Mouse (Mus musculus) layer of hippocampus, adult 8-10 months (tissue): ENCODE measurements around the gene Ctdspl. TPM values are rescaled to one million over a fixed set of nuclear protein-coding genes. Genes with fewer than 3 reads are reported as not detected.

ENCODE experiments used
- DNase-seq, 2 experiments: peaks; one replicate each; pipeline ENCODE4 v3.0.0; 2022; ENCODE audit warnings: low spot score in 2 of 2
- total RNA-seq, 4 experiments: library from RNA; stranded (reverse); gene quantifications; 2 replicates each; pipeline ENCODE4 v1.2.4; 2022

Ctdspl gene
- total RNA-seq: 10 to 100 TPM; 24.7 to 30.4 (median 28.1) TPM

DNA sequence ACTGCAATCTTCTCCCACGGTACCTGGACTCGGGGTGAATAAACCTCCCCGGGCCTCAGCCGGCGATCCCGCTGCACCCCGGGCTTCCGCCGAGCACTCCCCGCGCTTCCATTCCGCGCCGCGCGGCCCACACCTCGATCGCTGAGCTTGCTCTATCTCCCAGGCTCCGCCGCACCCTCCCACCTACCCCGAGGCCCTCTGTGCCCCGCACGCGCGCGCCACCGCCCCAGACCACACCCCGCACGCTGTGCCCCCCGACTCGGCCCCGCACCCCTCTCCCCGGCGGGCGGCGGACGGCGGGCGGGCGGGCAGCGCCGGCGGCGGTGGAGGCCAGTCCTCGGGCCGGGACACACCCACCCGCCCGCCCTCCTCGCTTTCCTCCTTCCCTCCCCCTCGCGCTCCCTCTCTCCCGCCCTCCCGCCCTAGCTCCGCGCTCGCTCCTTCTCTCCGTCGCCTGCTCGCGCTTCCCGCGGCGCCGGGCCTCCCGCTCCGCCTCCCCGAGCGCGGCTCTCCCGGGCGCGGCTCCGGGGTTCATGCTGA is at the start of gene Ctdspl:
TSS of gene Ctdspl (plus strand) at position 343 of the 540 bp plus-strand sequence.
- peak in 1 of 2 experiments; percentile 49 for DNase-seq

DNA sequence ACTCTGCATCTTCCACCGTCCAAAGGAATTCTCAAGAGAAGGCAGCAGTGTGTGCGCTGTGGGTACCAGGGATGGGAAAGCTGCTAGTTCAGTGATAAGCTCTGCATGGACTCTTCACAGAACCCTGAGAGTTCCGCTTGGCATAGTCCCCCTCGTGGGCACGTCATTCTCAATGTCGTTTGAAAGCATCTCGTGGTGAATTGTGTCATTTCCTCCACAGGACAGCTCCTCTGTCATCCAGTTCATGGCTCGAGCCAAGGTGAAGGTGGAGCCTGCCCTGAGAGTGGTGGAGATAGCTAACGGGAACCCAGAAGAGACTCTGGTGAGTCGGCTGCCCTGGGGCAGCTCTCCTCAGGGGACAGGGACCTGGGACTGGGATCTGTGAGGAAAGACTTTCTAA is 49.4 kb upstream of the Ctdspl start:
- DNase-seq: no peak

DNA sequence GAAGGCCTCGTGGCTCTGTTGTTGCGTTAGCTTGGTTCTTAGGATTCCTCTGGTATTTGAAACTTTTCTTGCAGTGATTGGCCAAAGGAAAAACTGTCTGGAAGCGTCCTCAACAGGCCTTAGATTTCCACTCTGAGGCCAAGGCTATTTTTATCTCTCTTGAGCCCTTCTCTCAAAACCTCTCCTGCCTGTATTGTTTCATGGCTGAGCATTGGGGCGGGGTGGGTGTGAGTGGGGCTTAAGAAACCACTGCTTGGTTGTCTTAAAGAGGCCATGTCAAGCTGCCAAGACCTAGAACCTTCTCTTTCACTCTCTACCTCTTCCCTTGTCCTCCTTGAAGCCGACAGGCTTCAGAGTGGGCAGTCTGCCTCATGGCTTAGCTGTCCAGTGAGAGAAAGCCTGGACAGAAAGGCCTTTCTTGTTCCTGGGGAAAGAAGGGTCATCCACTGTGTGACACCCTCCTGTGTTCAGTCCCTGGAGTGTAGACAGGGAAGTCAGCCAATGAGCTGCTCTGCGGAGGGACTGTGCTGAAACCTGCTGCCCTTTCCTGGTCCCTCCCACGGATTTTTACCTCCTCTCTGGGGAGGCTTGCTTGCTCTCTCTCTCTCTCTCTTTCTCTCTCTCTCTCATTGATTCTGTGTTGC is 48.8 kb upstream of the Ctdspl start:
- no peak for DNase-seq

DNA sequence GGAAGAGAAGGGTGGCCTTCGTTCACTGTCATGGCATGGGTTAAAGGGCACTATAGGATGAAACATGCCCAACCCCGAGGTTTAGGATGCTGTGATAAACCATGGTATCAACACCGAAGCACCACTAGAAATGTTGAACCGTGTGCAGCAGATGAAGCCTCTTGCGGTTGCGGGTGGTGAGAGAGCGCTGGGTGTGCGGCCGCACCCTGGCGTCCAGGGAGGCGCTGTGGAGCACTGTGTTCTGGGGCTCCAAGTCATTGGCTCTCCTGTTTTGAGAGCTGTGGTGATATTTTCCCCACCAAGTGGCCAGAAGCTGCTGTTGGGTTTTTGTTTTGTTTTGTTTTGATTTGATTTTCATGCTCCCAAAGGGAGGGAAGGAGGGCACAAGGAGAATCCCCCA is 47.7 kb upstream of the Ctdspl start:
- no peak for DNase-seq

DNA sequence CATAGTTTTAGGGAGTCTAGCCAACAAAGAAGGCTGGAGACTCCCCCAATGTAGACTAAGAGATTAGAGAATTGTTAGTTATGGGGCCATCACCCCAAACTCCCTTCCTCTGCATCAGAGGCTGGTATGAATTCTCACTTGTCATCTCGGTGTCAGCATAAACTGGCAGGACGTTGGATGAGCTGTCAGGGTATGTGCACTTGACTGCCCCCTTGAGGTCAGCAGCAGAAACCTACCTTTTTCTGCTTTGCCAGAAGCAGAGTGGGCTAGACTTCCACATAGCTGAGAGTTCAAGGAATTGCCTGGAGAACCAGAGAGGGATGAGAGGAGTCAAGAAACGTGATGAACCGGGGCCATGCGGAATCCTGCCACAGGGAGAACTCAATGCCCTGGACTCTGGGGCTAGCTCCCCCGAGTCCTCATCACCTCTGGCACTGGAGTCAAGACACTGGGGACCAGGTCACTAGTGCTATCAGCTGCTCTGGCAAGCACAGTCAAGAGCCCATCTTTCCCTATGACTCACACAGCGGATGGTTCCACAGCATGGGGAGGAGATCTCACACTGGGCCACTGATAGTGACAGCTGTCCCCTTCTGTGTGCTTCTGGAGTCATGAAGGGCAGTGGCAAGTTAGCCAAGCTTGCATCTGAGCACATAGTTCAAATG is 44.8 kb upstream of the Ctdspl start:
- peak in 1 of 2 experiments; percentile 7 for DNase-seq

DNA sequence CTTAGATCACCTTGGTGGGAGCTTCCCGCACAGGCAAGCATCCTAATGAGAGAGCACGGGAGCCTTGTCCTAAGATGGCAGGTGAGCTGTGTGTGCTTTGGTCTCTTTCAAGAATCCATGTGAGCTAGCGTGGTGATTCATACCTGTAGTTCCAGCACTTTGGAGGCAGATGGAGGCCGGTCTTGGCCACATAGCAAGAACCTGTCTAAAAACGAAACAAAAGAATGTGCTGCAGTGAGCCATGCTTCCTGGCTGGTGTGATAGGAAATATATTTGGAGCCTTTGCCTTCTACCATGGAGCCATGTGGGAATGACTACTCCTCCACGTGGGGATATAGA is 44.3 kb upstream of the Ctdspl start:
- peak in 1 of 2 experiments; percentile 3 for DNase-seq

DNA sequence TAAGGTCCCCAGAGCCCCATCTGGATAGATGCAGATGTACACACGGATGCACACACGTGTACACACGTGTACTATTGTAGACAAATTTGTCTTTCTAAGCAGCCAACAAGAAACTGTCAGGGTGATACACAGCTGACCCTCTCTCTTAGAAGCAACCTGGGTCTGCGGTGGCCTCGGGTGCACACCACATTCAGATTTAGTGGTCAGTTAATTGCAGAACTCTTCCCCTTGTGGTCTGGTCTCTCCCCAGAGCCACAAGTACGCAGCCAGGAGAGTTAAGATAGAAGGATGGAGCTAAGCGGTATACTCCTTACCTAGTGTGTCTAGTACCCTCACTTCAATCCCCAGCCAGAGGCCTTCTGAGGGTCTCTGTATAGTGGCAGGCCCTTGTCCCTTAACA is 43.1 kb upstream of the Ctdspl start:
- no peak for DNase-seq

DNA sequence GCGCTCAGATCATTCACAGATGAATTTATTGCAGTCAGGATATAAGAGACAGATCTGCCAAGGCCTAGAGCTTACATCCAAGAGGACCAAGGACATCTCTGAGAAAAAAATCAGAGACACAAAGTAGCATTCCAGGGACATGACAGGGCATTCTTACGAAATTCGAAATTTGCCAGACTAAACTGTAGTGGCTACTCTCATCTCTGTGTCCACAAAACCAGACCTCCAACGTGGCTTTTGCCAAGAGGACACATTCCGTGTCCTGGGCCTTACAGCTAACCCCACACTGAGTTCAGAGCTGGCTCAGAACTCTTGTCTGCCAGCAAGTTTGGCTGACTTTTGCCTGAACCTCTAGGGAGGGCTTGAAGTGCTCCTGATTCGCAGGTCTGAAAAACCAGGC is 40.5 kb upstream of the Ctdspl start:
- no peak for DNase-seq

DNA sequence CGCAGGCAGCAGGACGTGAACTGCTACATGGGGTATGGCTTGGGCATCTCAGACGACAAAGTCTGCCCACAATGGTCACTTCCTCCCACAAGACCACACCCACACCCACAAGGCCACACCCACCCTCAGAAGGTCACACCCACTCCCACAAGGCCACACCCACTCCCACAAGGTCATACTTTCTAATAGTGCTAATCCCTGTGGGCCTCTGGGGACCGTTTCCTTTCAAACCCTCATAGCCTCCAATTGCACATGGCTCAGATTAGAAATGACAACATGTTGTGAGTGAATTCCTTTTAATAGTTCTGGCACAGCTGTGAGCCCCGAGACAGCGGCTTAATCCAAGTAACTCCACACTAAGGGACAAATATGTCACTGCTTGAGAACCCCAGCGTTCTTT is 39.1 kb upstream of the Ctdspl start:
- no peak for DNase-seq

DNA sequence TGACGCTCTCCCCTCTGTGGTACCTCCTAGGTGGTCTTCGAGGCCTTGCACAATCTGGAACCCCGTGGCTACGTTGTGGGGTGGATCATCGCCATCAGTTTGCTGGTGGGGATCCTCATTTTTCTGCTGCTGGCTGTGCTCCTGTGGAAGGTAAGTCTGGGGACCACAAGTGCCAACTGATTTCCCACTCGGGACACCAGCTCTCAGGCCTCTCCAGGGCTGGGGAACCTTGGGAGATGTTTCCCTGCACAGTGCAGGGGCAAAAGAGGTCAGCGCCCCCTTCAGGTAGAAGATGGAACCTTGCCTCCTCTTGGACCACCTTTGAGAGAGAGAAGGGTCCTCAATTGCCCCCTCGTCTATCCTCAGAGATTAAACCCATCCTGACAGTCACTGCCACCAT is 38.5 kb upstream of the Ctdspl start:
- DNase-seq: no peak

DNA sequence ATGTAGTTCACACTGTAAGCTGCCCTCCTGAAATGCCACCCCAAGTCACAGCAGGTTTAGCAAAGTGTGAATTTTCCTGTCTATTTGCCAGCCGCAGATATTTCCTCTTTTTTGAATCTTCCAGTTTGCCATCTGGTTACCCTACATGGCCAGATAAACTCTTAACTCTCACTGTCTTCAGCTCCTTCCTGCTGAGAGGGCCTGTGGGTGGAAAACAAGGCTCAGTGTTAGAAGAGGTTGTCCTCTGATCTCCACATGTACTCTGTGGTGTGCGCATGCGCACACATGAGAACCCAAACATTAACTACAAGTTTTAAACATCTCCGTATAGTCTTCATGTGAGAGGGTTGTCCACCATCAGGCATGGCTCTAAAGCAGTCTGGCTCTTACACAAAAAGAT is 36.1 kb upstream of the Ctdspl start:
- no peak for DNase-seq

DNA sequence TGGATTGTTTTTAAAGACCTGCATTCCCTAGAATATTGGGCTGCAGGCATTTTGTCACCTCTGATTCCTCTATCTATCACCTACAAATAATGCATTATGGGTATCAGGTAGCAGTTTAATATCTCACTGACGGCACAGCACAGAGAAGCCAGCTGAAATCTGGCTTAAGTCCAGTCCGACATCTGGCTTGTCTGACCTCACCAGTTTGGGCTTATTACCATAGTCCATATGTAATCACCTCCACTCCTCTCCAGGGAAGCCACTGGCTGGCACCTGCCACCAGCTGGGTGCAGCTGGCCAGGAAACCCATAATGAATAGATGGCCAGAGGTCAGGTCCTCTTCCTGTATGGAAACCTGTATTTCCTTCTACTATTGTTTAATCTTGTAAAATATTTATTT is 35.6 kb upstream of the Ctdspl start:
- DNase-seq: no peak

DNA sequence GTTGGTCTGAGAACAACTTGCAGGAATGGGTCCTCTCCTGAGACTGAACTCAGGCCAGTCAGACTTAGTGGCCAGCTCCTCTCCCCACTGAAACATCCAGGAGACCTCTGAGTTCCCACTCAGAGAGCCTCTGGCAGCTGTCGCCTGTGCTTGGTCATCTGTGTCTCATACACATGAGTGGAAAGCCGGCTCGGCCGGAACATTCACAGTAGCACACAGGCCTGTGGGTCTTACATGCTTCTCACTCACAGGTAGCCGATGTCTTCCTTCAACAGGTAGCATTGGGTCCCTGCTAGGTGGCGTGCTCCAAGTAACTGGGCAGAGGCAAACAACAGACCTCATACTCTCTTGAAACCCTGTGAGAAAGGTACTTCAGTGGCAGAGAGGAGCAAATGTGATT is 35.2 kb upstream of the Ctdspl start:
- DNase-seq: no peak

DNA sequence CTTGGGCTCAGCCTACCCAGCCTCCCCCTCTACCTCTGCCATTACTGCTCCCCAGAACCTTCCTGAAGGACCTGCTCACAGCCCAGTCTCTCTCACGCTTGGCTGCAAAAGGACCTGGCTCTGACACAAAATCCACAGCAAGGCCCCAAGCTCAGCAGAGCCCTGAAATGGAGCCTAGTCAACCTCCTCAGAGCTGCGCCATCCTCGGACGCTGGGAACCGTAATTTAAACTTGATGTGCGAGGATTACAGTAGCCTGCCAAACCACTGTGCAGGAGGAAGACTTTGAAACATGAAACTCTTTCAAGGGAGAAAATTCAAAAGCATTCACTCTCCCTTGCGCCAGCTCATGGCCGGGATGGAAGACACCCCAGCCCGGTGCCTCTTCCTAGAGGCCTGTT is 34.7 kb upstream of the Ctdspl start:
- DNase-seq: no peak

DNA sequence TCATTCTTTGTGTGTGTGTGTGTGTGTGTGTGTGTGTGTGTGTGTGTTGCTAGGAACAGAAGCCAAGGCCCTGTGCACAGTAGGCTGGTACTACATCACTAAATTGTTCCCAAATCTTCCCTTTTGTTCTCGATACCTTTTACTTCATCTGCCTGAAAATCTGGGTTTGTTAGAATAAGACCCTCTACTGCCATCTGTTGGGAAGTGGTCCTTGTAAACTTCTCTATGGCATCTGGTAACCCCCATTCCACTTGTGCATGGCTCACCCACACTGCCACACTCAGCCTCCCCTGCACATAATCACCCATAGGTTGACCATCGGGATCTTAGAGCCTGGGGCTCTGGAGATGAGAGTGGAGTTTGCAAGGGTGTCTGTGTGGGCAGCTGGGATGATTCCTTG is 31.2 kb upstream of the Ctdspl start:
- DNase-seq: no peak

DNA sequence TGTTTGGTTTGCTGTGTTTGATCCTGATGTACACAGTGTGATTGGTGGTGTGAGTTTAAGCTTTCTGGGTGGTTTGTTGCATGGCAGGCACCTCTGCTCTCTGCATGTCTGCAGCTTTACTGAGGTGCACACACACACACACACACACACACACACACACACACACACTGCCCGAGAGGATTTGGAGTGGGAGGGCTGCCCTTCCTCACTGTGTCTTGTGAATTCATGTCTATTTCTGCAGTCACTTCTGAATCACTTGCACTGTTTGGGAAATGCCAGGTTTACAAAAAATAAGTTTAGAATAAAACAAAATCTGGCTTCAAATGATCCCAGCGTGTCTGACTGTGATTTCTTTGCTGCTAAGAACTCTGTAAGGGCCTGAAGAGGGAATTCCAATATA is 25.6 kb upstream of the Ctdspl start:
- DNase-seq: no peak

DNA sequence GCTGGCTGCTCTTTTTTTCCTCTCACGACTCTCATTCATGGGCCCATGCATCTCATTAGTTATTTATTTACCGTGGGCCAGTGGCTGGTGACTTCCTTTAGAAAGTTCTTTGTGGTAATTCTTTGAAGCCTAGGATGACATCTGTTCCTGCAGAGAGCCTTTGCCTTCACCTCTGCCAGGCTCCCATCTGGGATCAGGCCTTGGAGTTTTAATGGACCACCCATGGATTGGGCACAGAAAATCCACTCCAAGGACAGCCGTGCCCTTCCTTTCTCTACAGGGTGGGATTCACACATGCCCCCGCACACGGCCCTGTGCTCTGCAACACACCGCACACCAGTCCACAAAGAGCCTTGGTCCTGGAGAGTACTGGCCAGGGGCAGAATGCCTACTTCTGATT is 24.3 kb upstream of the Ctdspl start:
- DNase-seq: no peak

DNA sequence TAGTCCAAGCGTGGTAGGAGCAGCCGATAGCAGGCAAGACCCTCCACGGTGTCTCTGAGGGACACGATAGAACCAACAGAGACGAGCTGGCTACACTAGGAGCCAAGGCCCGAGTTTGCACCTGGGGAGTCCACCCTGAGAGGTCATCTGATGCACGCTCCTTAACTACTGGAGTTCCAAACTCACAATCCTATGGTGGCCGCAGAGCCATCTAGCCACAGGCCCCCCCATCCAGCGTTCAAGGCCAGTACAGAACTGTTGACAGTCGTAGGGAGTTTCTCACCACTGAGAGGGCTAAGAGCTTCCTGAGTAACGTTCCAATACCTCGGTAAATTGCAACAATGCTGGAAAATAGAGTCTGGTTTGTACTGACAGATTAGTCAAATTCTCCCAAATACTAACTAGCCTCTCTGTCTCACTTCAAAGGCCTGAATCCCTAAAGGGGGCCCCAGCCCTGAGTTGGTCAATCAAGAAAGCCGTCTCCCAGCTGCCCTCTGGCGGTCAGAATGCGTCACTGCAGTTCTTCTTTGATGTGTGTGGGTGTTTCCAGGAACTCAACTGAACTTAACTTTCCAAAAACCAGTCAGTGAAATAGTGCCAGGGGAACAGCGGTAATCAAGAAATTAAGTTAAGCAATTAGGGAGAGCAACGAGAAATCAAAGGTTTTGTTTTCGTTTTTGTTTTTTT is 18.2 kb upstream of the Ctdspl start:
- peak; percentile 67 to 83 for DNase-seq

DNA sequence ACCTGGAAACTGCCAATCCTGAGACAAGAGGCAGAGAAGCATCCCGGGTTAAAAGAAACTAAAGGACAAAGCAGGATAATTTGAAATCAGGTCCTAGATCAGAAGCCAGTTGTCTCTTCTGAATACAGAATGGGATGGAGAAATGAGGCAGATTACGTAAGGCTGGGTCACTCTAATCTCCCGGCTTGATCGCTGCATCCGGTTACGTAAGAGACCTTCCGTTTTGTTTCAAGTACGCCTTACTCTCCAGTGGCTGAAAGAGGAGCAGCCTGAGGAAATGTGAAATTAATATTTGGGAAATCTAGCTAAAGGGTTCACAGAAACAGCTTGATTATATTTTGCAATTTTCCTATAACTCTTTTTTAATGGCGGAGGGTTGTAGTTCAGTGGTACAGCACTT is 13.2 kb upstream of the Ctdspl start:
- no peak for DNase-seq

DNA sequence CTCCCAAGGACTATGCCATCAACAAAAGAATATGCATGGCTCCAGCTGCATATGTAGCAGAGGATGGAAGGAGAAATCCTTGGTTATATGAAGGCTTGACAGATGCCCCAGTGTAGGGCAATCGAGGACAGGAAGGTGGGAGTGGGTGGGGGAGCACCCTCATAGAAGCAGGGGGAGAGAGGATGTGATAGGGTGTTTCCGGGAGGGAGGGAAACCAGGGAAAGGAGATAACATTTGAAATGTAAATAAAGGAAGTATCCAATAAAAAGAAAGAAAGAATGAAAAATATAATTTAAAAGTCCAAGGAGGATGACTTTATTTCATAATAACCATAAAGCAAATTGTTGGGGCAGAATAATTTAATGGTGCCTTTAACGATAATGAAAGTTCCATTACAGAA is 12.6 kb upstream of the Ctdspl start:
- DNase-seq: no peak

DNA sequence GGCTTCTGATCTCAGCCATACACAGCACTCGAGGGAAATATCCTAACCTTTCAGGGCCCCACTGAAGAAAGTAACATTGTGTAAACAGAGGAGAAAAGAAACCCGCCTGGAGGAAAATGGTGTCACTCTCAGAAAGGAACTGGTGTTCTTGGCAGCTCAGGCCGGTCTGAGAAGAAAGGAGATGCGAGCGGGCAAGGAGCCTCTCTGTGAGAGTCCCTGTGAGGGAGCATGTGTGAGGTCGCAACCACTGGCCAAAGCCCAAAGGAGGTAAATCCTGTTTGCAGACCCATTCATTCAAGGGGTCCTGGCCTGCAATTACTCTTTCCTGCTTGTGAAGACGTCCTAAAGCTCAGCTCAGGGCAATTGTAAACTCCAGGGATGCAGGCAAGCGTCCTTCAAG is 11.7 kb upstream of the Ctdspl start:
- DNase-seq: no peak

DNA sequence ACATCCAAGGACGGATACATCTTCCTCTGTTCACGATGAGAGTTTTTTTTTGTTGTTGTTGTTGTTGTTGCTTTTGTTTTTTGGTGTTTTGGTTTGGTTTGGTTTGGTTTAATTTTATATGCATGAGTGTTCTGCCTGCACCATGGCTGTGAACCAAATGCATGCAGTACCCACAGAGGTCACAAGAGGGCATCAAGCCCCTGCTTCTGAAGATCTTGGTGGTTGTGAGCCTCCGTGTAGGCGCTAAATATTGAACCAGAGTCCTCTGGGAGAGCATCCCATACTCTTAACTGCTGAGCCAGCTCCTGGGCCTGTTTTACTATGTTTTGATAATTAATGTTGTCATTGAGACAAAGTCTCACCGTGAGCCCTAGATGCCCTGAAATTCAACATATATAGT is 11.0 kb upstream of the Ctdspl start:
- no peak for DNase-seq
